Mouse (Mus musculus) G1E-ER4 (cell line): ENCODE data around the gene Olfr286. TPM values are rescaled to one million over a fixed set of nuclear protein-coding genes. Genes with fewer than 3 reads are reported as not detected.

Experiments used
- GATA1 ChIP-seq: IDR thresholded peaks from one replicate; pipeline ENCODE4 v1.8.0; 2012; ENCODE audit warnings: low read length, inconsistent platforms
- polyA plus RNA-seq: library from polyadenylated mRNA; stranded (reverse); fragments of >175 nt; gene quantifications from 2 replicates; pipeline ENCODE4 v1.2.3, GENCODE M21; 2012

Olfr286 gene
- polyA plus RNA-seq, 1 experiment: not detected

GRCm38 (mm10) chr15:98180567-98181131 lies 53.6 kb downstream of the Olfr286 start:
- TF ChIP-seq GATA1: no peak

- TF ChIP-seq GATA1: no peak
Measured at GRCm38 (mm10) chr15:98177320-98177719, 56.9 kb downstream of the Olfr286 start.

Other genes with a start within 250 kb of the Olfr286 start
- gene Col2a1, start 229.8 kb downstream of the Olfr286 start, polyA plus RNA-seq: 0.03 and 0.05 TPM in 2 replicates
- 23.9 and 28.6 TPM in 2 replicates for gene Pfkm, start 141.9 kb downstream of the Olfr286 start, polyA plus RNA-seq
- gene Senp1, start 140.7 kb downstream of the Olfr286 start, polyA plus RNA-seq: 17.4 and 18.2 TPM in 2 replicates
- gene Asb8, start 68.8 kb downstream of the Olfr286 start, polyA plus RNA-seq: 5.4 and 7.5 TPM in 2 replicates
- gene Ccdc184, start 67.3 kb downstream of the Olfr286 start, polyA plus RNA-seq: not detected in 2 replicates
- gene Olfr288, start 38.9 kb downstream of the Olfr286 start, polyA plus RNA-seq: not detected in 2 replicates
- not detected in 2 replicates for gene Gm44579, start 13.5 kb downstream of the Olfr286 start, polyA plus RNA-seq
- not detected in 2 replicates for gene Olfr287, start 13.4 kb downstream of the Olfr286 start, polyA plus RNA-seq
- gene H1fnt, start 22.8 kb upstream of the Olfr286 start, polyA plus RNA-seq: not detected in 2 replicates
- gene Zfp641, start 61.7 kb upstream of the Olfr286 start, polyA plus RNA-seq: not detected in 2 replicates
- not detected in 2 replicates for gene Olfr285, start 82.9 kb upstream of the Olfr286 start, polyA plus RNA-seq
- not detected in 2 replicates for gene Olfr284, start 106.5 kb upstream of the Olfr286 start, polyA plus RNA-seq
- gene Olfr283, start 146.5 kb upstream of the Olfr286 start, polyA plus RNA-seq: not detected in 2 replicates
- not detected in 2 replicates for gene Olfr282, start 196.8 kb upstream of the Olfr286 start, polyA plus RNA-seq
- not detected in 2 replicates for gene Olfr281, start 218.1 kb upstream of the Olfr286 start, polyA plus RNA-seq
- not detected in 2 replicates for gene OR5BS1P, start 235.4 kb upstream of the Olfr286 start, polyA plus RNA-seq
- not detected in 2 replicates for gene Lalba, start 248.3 kb upstream of the Olfr286 start, polyA plus RNA-seq